In the genomic region with DNA sequence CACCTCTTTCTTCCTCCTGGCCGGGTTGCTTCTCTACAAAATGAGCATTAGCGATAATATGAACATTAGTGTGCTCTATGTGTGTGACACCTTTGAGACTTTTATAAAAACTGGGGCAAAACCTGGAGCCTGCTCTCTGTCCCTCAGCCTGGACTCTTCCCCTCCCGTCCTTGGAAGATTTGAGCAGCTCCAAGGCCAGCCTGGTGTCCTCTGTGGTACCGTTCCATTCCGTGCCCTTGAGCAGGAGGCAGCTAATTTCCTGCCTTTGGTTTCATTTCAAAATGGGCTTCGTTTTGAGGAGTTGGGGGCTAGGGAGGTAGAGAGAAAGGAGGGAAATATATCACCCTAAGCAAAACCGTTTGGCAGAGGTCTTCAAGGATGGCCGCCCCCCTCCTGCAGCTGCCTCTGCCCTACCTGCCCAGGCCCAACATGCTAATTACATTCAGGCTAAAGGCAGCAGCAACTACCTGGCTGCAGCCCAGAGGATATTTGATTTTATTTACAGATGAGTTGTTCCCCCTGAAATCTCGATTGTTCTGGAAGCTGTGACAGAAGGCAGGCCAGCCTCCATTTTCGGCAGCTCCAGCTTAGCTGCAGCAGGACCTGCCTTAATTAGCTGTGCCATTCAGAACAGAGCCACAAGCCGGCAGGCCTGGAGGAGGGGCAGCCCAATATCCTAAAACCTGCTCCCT, we compare ENCODE assay signal across 20 mouse cellular contexts. TPM values are rescaled to one million over a fixed set of nuclear protein-coding genes. Genes with fewer than 3 reads are reported as not detected.
DNase-seq lines count a peak whose midpoint lies in the region; ATAC-seq and TF ChIP-seq lines count a peak whose summit lies in the region.
"Had no signal": no experiment of that assay in that cellular context is flagged by ENCODE, and none has a peak within 500 bp of the region (broad histone marks: within the 10 kb centered on the region; RNA-seq: fewer than 3 reads in every experiment).

No protein-coding gene starts in this region.

- peaks cover 7% of the 10 kb centered on the region; the same call in 1 of the 2 replicates for H3K4me1 ChIP-seq in limb, embryonic 12.5 days (replicated peaks)
- peaks cover 5% of the 10 kb centered on the region; the same call in 1 of the 2 replicates for H3K4me1 ChIP-seq in limb, embryonic 10.5 days
- H3K4me1 ChIP-seq in hindbrain, postnatal 0 days (ENCODE audit: insufficient read depth, low read length): no peaks in the 10 kb centered on the region
- H3K4me1 ChIP-seq in midbrain, postnatal 0 days (ENCODE audit: insufficient read depth, low read length): no peaks in the 10 kb centered on the region
- no peaks in the 10 kb centered on the region for H3K4me1 ChIP-seq in kidney, embryonic 14.5 days (ENCODE audit: control insufficient read depth, insufficient read depth, low read length)
- H3K4me1 ChIP-seq: hindbrain, embryonic 15.5 days; liver, embryonic 15.5 days; megakaryocyte, embryonic 14.5 days had no signal

- 37% methylated on average over 11 of the region's 11 CpGs for WGBS in limb, embryonic 12.5 days
- 48% methylated on average over 11 of the region's 11 CpGs for WGBS in limb, embryonic 10.5 days
- 46% methylated on average over 11 of the region's 11 CpGs for WGBS in hindbrain, postnatal 0 days
- 42% methylated on average over 11 of the region's 11 CpGs for WGBS in midbrain, postnatal 0 days
- 32% methylated on average over 11 of the region's 11 CpGs for WGBS in kidney, embryonic 14.5 days

- no peak overlapping the region for H3K27ac ChIP-seq in limb, embryonic 12.5 days
- no peak overlapping the region for H3K27ac ChIP-seq in limb, embryonic 10.5 days
- H3K27ac ChIP-seq in hindbrain, postnatal 0 days: no peak overlapping the region
- H3K27ac ChIP-seq in midbrain, postnatal 0 days (ENCODE audit: low read depth, low read length): peak overlapping the region; percentile 8; the same call in 1 of the 2 replicates
- no peak overlapping the region for H3K27ac ChIP-seq in kidney, embryonic 14.5 days (ENCODE audit: low read depth, low read length)
- H3K27ac ChIP-seq: hindbrain, embryonic 15.5 days; liver, embryonic 15.5 days had no signal

- H3K9me3 ChIP-seq in limb, embryonic 12.5 days: no peaks in the 10 kb centered on the region
- H3K9me3 ChIP-seq in limb, embryonic 10.5 days (replicated peaks): no peaks in the 10 kb centered on the region
- no peaks in the 10 kb centered on the region for H3K9me3 ChIP-seq in hindbrain, postnatal 0 days (ENCODE audit: low read length)
- no peaks in the 10 kb centered on the region for H3K9me3 ChIP-seq in midbrain, postnatal 0 days (ENCODE audit: low read length)
- H3K9me3 ChIP-seq in kidney, embryonic 14.5 days (ENCODE audit: control insufficient read depth, low read length): no peaks in the 10 kb centered on the region
- H3K9me3 ChIP-seq: hindbrain, embryonic 15.5 days; liver, embryonic 15.5 days; megakaryocyte, embryonic 14.5 days had no signal

- H3K36me3 ChIP-seq in limb, embryonic 12.5 days: no peaks in the 10 kb centered on the region
- H3K36me3 ChIP-seq in limb, embryonic 10.5 days: no peaks in the 10 kb centered on the region
- no peaks in the 10 kb centered on the region for H3K36me3 ChIP-seq in hindbrain, postnatal 0 days (ENCODE audit: insufficient read depth, low read length)
- no peaks in the 10 kb centered on the region for H3K36me3 ChIP-seq in midbrain, postnatal 0 days (ENCODE audit: insufficient read depth, low read length)
- H3K36me3 ChIP-seq in kidney, embryonic 14.5 days (ENCODE audit: control insufficient read depth, insufficient read depth, low read length): no peaks in the 10 kb centered on the region
- H3K36me3 ChIP-seq: hindbrain, embryonic 15.5 days; liver, embryonic 15.5 days had no signal

- H3K9ac ChIP-seq in limb, embryonic 12.5 days (replicated peaks): no peak overlapping the region
- H3K9ac ChIP-seq in hindbrain, postnatal 0 days (replicated peaks; ENCODE audit: low read length): no peak overlapping the region
- no peak overlapping the region for H3K9ac ChIP-seq in midbrain, postnatal 0 days (replicated peaks; ENCODE audit: low read length, poor library complexity, severe bottlenecking)
- H3K9ac ChIP-seq in kidney, embryonic 14.5 days (ENCODE audit: low read depth, low read length): no peak overlapping the region
- H3K9ac ChIP-seq: hindbrain, embryonic 15.5 days; liver, embryonic 15.5 days had no signal

- peaks cover 52% of the 10 kb centered on the region for H3K27me3 ChIP-seq in limb, embryonic 12.5 days
- H3K27me3 ChIP-seq in limb, embryonic 10.5 days (ENCODE audit: low read depth, poor library complexity, severe bottlenecking): peaks cover 60% of the 10 kb centered on the region
- no peaks in the 10 kb centered on the region; the same call in 1 of the 2 replicates for H3K27me3 ChIP-seq in hindbrain, postnatal 0 days (ENCODE audit: insufficient read depth, low read length)
- no peaks in the 10 kb centered on the region for H3K27me3 ChIP-seq in midbrain, postnatal 0 days (ENCODE audit: insufficient read depth, low read length)
- peaks cover 39% of the 10 kb centered on the region for H3K27me3 ChIP-seq in kidney, embryonic 14.5 days (ENCODE audit: control insufficient read depth, insufficient read depth, low read length)
- H3K27me3 ChIP-seq: CH12.LX had no signal

- no peak overlapping the region for H3K4me3 ChIP-seq in limb, embryonic 12.5 days (replicated peaks)
- no peak overlapping the region for H3K4me3 ChIP-seq in limb, embryonic 10.5 days
- no peak overlapping the region for H3K4me3 ChIP-seq in hindbrain, postnatal 0 days (ENCODE audit: low read length)
- no peak overlapping the region for H3K4me3 ChIP-seq in midbrain, postnatal 0 days (ENCODE audit: low read depth, low read length)
- no peak overlapping the region for H3K4me3 ChIP-seq in kidney, embryonic 14.5 days (ENCODE audit: low read length)
- H3K4me3 ChIP-seq: hindbrain, embryonic 15.5 days; liver, embryonic 15.5 days; megakaryocyte, embryonic 14.5 days had no signal

- 0 out of 2 replicates have a peak, but pooled peaks have one; percentile 27 for ATAC-seq in limb, embryonic 12.5 days (ENCODE audit: insufficient number of reproducible peaks, insufficient read depth, low FRiP score, low TSS enrichment, low read depth)
- peak; percentile 70 for ATAC-seq in hindbrain, postnatal 0 days
- ATAC-seq in midbrain, postnatal 0 days (ENCODE audit: low FRiP score): 0 out of 2 replicates have a peak, but pooled peaks have one; percentile 27
- no peak for ATAC-seq in kidney, embryonic 14.5 days (ENCODE audit: low FRiP score, low TSS enrichment)

- no peak overlapping the region for H3K4me2 ChIP-seq in limb, embryonic 12.5 days
- H3K4me2 ChIP-seq in hindbrain, postnatal 0 days (ENCODE audit: low read depth, low read length): no peak overlapping the region
- no peak overlapping the region for H3K4me2 ChIP-seq in midbrain, postnatal 0 days (ENCODE audit: low read depth, low read length, poor library complexity, severe bottlenecking)
- H3K4me2 ChIP-seq in kidney, embryonic 14.5 days (replicated peaks; ENCODE audit: low read depth, low read length): no peak overlapping the region
- H3K4me2 ChIP-seq: hindbrain, embryonic 15.5 days; liver, embryonic 15.5 days had no signal

- DNase-seq in adrenal gland, adult 2 months: peak; percentile 30
- DNase-seq in adrenal gland, adult 8-10 months: no peak
- no peak for DNase-seq in limb, embryonic 10.5 days (ENCODE audit: low spot score)
- peak; percentile 46 for DNase-seq in hindbrain, postnatal 0 days (ENCODE audit: low spot score)
- DNase-seq in midbrain, postnatal 0 days (ENCODE audit: low spot score): no peak
- no peak for DNase-seq in cerebellum, postnatal 4 days (ENCODE audit: low spot score in 2 of 2)
- DNase-seq: cerebellum, adult 2 months; kidney, adult 18-20 months; kidney, postnatal 4 days; layer of hippocampus, postnatal 36 days; lung, postnatal 10 days had no signal

- TF ChIP-seq CTCF in hindbrain, postnatal 0 days (IDR thresholded peaks at IDR 0.05; ENCODE audit: low read depth): no peak
- no peak for TF ChIP-seq CTCF in midbrain, postnatal 0 days (IDR thresholded peaks at IDR 0.05)

RNA-seq across cellular contexts. Expression of a gene that starts 24.9 kb away (rescaled TPM):
- total RNA-seq in adrenal gland, adult 2 months (2021): not detected
- 0.03 and 0.27 TPM in 2 replicates for polyA plus RNA-seq in adrenal gland, adult 2 months (2012; rRNA removed)
- not detected for total RNA-seq in adrenal gland, adult 8-10 months (2022)
- 1.8 TPM in 2 replicates for polyA plus RNA-seq in limb, embryonic 12.5 days (2016; fragmentation: Nextera tagmentation; extraction: Ambion mirVana)
- 0.91 and 1.0 TPM in 2 replicates for polyA plus RNA-seq in limb, embryonic 10.5 days (2016; fragmentation: Nextera tagmentation; extraction: Ambion mirVana)
- 13.0 and 13.2 TPM in 2 replicates for total RNA-seq in hindbrain, postnatal 0 days (2014; rRNA removed)
- polyA plus RNA-seq in hindbrain, postnatal 0 days (2015; fragmentation: Nextera tagmentation; extraction: Ambion mirVana): 6.3 and 6.9 TPM in 2 replicates
- total RNA-seq in midbrain, postnatal 0 days (2014; rRNA removed): 32.8 and 40.8 TPM in 2 replicates
- polyA plus RNA-seq in midbrain, postnatal 0 days (2015; fragmentation: Nextera tagmentation; extraction: Ambion mirVana): 9.2 and 10.1 TPM in 2 replicates
- not detected in 2 replicates for polyA plus RNA-seq in kidney, embryonic 14.5 days (2014; fragmentation: Nextera tagmentation; extraction: Ambion mirVana)
- total RNA-seq: CH12.LX; layer of hippocampus, postnatal 36 days had no signal
- polyA plus RNA-seq: heart, embryonic 14.5 days; liver, embryonic 15.5 days; small intestine, adult 2 months; stomach, embryonic 14.5 days had no signal

Comparison
In these comparisons a context has a peak if more than half of its experiments do, and no peak if none do; other contexts are left out.
1. DNase-seq: peak in adrenal gland, adult 2 months (single experiment) and hindbrain, postnatal 0 days (single experiment); none in adrenal gland, adult 8-10 months (single experiment), limb, embryonic 10.5 days (single experiment), midbrain, postnatal 0 days (single experiment) and cerebellum, postnatal 4 days (0 of 2).